Mouse (Mus musculus) embryonic facial prominence, embryonic 10.5 days (tissue): Measurements from ENCODE around the gene Mrto4. TPM values are rescaled to one million over a fixed set of nuclear protein-coding genes. Genes with fewer than 3 reads are reported as not detected.

Experiments used
- DNase-seq: peaks from one replicate; pipeline ENCODE4 v3.0.0-alpha.2; 2017; ENCODE audit warnings: low spot score
- H3K27ac ChIP-seq: fragments of 300-500 bp; sonication (generic); replicated peaks from 2 replicates; pipeline ENCODE4 v1.5.1; 2016; ENCODE audit warnings: mild to moderate bottlenecking
- H3K27me3 ChIP-seq: fragments of 300-500 bp; sonication (generic); replicated peaks from 2 replicates; pipeline ENCODE4 v1.6.1; 2016; ENCODE audit warnings: low read depth, mild to moderate bottlenecking; ENCODE audit not compliant: poor library complexity, severe bottlenecking
- H3K36me3 ChIP-seq: fragments of 300-500 bp; sonication (generic); replicated peaks from 2 replicates; pipeline ENCODE4 v1.6.1; 2016; ENCODE audit warnings: mild to moderate bottlenecking, moderate library complexity
- H3K4me1 ChIP-seq: fragments of 300-500 bp; sonication (generic); 2 replicates; pipeline ENCODE4 v1.6.1; 2016
- H3K4me3 ChIP-seq: fragments of 300-500 bp; sonication (generic); 2 replicates; pipeline ENCODE4 v1.5.1; 2016; ENCODE audit warnings: mild to moderate bottlenecking, moderate library complexity
- H3K9me3 ChIP-seq: fragments of 300-500 bp; sonication (generic); 2 replicates; pipeline ENCODE4 v1.6.1; 2016; ENCODE audit warnings: mild to moderate bottlenecking
- WGBS: fragments of 180-500 bp; shearing (Covaris S2); methylation state at CpG from one replicate; pipeline ENCODE4 v1.1.7; 2016; 5-methylcytosine and 5-hydroxymethylcytosine counted together
- polyA plus RNA-seq: library from polyadenylated mRNA; unstranded; fragments of >200 nt; fragmentation: Nextera tagmentation; extraction: Ambion mirVana; gene quantifications from 2 replicates; pipeline ENCODE4 v1.2.1, GENCODE M21; 2016

Mrto4 gene
- polyA plus RNA-seq, 1 experiment from 2014 or later: 180 TPM

DNA sequence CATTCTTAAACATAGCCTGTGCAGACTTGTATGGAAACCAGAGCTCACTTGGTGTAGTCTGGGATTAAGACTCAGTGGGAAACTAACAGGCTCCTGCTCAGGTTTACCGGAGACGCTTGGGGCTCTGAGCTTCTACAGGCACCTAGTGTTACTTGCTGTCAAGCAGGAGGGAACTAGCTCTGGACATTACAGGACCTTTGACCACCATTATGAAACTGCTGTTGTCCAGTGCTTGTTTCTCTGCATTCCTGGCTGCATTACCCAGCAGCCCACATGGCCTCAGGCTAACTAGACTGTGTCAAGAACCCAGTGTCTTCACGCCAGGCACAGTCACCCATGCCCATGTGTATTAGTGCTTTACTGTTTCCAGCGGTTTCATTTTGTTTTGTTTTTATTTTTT is 20.8 kb upstream of the Mrto4 start:
- Histone ChIP-seq H3K4me1 (no peaks in the 10 kb centered on the region), H3K9me3 (no peaks in the 10 kb centered on the region), H3K4me3 (no peak overlapping the region), H3K36me3 (peaks cover 99% of the 10 kb centered on the region), H3K27ac (no peak overlapping the region), H3K27me3 (no peaks in the 10 kb centered on the region)
- no peak for DNase-seq
- WGBS: 83% methylated on average over 4 of the region's 4 CpGs

DNA sequence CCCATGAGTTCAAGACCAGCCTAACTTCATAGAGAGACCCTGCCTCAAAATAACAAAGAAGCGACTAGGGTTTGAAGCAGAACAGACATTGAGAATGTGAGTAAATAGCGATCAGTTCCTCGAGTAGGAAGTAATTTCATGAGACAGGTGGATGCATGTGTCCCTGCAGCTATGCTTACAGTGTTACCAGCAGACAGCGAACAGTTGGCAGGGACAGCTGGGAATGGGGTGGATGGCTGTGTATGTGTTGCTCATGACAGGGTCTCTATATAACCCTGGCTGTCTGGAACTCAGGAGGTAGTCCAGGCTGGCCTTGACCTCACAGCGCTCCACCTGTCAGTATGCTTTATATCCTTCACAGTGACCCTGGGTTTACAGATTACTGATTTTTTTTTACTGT is 15.7 kb upstream of the Mrto4 start:
- peaks cover 99% of the 10 kb centered on the region for H3K36me3 ChIP-seq

DNA sequence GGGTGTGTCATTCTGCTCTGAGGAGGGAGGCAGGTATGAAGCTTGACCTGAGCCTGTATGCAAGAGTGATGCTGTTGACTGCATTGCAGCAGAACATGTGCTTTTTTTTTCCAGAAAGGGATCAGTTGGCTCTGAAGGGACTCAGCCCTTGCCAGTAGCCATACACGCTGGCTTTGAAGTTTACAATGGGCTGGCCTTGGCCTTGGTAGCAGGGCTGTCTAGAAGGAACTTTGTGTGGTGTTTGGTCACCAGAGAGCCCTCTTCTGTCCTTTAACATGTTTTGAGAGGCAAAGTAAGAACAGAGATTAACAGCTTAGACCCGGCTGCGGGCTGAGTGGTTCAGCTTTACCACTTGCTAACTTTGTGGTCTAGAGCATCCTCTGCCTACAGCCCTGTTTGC is 15.0 kb upstream of the Mrto4 start:
- no peak overlapping the region for H3K27ac ChIP-seq
- no peaks in the 10 kb centered on the region for H3K27me3 ChIP-seq
- H3K4me3 ChIP-seq: no peak overlapping the region
- no peaks in the 10 kb centered on the region for H3K4me1 ChIP-seq
- peaks cover 99% of the 10 kb centered on the region for H3K36me3 ChIP-seq
- no peak for DNase-seq
- no peaks in the 10 kb centered on the region for H3K9me3 ChIP-seq
- 96% methylated on average over 3 of the region's 3 CpGs for WGBS

More for the DNA sequence above, 15.7 kb upstream of the Mrto4 start:
- 95% methylated on average over 5 of the region's 5 CpGs for WGBS
- Histone ChIP-seq H3K4me3 (no peak overlapping the region), H3K4me1 (no peaks in the 10 kb centered on the region), H3K27me3 (no peaks in the 10 kb centered on the region), H3K9me3 (no peaks in the 10 kb centered on the region), H3K27ac (no peak overlapping the region)
- no peak for DNase-seq

DNA sequence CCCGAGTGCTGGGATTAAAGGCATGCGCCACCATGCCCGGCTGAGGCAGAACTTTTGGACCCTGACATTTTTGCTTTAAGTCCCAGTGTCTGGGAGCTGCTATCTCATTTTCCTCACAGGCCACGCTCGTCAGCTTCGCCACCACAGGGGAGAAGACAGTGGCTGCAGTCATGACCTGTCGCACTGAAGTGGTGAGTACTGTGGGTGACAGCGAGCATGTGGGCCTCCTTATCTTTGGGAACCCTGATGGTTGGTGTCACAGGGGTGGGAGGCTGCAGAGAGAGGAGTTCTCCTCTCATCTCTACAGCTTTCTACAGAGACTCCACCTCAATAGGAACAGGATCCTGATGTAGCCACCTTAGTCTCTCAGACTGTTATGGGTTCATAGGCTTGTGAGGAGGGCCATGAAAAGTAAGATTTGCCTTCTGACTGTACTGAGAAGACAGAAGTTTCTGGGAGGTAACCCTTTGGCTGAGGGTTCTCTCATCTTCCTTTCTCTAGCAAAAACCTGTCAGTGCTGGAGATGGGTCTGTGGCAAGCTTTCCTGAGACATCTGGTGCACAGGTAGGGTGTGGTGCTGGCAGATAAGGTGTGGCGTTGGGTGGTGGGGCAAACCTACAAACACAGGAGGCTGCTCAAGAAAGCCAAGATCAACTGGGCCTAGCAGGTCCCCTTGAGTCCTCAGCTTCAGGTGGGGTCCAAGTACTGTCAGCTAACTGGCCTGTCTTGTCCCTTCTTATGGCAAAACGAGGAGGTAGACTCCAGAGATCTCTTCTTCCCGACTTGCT is 8.6 kb upstream of the Mrto4 start:
- no peak overlapping the region for H3K27ac ChIP-seq

DNA sequence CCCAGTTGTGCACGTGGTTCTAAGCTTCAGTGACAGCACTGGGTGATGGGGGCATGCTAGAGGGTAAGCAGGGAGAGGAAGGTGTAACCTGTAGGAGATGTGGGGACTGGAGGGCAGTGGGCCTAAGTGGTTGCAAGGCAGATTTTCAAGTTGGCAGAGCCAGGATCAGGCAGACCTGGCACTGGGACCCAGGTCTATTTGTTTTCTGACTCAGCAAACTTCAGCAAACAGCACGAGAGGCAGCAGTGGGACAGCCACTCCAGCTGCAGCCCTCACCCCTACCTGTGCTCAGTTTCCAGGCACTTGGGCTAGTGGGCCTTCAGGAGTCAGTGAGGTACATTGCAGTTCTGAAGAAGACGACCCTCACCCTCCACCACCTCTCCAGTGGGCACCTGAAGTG is 4.8 kb upstream of the Mrto4 start:
- 93% methylated on average over 3 of the region's 3 CpGs for WGBS
- Histone ChIP-seq H3K27ac (no peak overlapping the region), H3K36me3 (peaks cover 85% of the 10 kb centered on the region), H3K4me3 (no peak overlapping the region), H3K9me3 (no peaks in the 10 kb centered on the region), H3K4me1 (peaks cover 10% of the 10 kb centered on the region), H3K27me3 (no peaks in the 10 kb centered on the region)
- no peak for DNase-seq

More for the DNA sequence above, 8.6 kb upstream of the Mrto4 start:
- DNase-seq: no peak
- no peaks in the 10 kb centered on the region for H3K4me1 ChIP-seq
- H3K27me3 ChIP-seq: no peaks in the 10 kb centered on the region
- H3K36me3 ChIP-seq: peaks cover 100% of the 10 kb centered on the region
- 92% methylated on average over 11 of the region's 11 CpGs for WGBS
- H3K9me3 ChIP-seq: no peaks in the 10 kb centered on the region
- H3K4me3 ChIP-seq: no peak overlapping the region

DNA sequence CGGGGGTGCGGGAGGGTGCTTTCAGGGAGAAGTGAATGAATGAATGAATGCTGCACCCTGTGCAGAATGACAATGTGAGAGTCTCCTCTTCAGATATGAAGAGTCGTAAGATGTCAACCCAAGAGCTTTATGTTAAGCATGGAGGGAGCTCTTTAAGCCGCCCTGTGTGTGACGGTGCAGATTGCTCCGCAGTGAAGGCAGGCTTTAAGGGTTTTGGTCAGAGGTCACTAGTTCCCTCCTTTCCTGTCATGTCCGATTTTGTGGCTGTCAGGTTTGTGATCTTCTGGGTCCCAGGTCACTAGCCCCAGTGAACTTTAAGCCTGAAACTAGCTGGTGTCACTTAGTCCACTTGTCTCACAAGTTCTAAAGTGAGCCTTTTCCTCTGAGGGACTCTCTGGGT is 456 bp upstream of the Mrto4 start:
- Histone ChIP-seq H3K4me3 (peak overlapping the region; percentile 94), H3K36me3 (peaks cover 71% of the 10 kb centered on the region), H3K27ac (peak overlapping the region; percentile 100), H3K27me3 (no peaks in the 10 kb centered on the region), H3K9me3 (no peaks in the 10 kb centered on the region), H3K4me1 (peaks cover 25% of the 10 kb centered on the region)
- no peak for DNase-seq
- 0% methylated on average over 7 of the region's 7 CpGs for WGBS

DNA sequence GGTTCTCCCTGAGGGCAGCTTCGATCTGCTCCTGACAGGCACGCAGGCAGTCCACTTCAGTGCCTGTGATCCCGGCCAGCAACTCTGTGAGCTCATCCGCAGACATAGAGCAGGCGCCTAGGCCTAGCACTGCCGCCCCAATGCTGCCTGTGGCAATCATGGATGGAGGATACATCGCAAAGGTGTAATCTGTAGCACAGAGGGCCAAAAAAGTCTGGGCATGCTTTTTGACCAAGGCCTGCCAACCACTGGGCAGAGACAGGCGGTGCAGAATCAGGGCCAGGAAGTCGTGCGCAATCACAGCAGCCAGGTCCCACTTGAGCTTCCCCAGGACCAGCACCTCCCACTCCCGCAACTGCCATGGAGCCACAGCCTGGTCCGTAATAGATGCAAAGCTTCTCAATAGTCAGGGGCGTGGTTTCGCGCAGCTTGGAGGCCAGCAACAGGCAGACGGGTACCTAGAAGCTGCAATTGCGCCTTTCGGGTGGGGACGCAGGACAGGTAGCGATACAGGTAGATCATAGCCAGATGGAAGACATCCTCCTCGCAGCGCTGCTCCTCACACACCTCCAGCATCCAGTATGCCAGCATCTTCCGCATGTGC is 6.9 kb downstream of the Mrto4 start:
- WGBS: 76% methylated on average over 23 of the region's 23 CpGs

DNA sequence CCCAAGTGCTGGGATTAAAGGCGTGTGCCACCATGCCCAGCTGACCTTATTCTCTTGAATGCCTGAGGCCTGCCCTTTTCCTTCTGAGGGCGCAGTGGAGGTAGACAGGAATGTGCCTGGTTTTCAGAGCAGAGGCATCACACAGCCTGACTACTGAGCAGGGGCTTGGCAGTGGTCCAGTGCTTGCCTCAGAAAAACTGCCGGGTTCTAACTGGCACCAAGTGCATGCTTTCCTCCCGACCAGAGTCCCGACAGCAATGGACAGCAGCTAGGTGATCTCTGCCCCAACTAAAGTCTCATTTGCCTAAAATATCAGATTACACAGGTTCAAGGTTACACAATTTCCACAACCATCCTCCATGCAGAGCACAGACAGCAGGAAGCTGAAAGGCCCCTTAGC is 8.7 kb downstream of the Mrto4 start:
- WGBS: 81% methylated on average over 5 of the region's 5 CpGs
- no peak for DNase-seq
- no peak overlapping the region for H3K4me3 ChIP-seq
- H3K27me3 ChIP-seq: no peaks in the 10 kb centered on the region
- H3K4me1 ChIP-seq: no peaks in the 10 kb centered on the region
- no peak overlapping the region for H3K27ac ChIP-seq
- peaks cover 51% of the 10 kb centered on the region for H3K36me3 ChIP-seq
- no peaks in the 10 kb centered on the region for H3K9me3 ChIP-seq

More for the DNA sequence above, 6.9 kb downstream of the Mrto4 start:
- Histone ChIP-seq H3K4me3 (no peak overlapping the region), H3K27me3 (no peaks in the 10 kb centered on the region), H3K27ac (no peak overlapping the region), H3K36me3 (peaks cover 69% of the 10 kb centered on the region), H3K4me1 (peaks cover 3% of the 10 kb centered on the region), H3K9me3 (no peaks in the 10 kb centered on the region)
- DNase-seq: no peak

DNA sequence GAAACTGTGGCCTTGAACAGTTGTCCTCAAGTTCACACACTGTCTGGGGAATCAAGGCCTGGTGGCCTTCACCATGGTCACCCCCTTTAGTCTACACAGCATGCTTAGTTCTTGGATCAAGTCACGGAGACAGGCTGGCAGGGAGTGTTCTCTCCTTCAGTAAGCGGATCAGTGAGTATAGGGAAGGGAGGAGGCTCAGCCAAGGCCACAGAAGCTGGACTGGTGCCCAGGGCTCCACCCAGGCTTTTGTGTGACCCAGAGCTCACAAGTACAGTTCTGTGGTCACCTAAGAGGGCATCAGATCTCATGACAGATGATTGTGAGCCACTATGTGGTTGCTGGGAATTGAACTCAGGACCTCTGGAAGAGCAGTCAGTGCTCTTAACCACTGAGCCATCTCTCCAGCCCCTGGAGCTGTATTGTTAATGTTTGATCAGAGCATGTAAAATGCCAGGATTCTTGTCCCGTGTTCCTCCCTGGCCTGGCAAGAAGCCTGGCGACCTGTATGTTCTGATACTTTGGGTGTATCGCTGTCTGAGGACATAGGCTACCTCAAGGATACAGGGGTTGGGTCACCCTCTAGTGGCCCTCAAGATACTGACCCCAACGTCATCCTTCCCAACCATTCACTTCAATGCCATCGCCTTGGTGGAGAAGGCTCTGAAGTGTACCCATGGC is 10.7 kb downstream of the Mrto4 start:
- Histone ChIP-seq H3K9me3 (no peaks in the 10 kb centered on the region), H3K36me3 (peaks cover 31% of the 10 kb centered on the region), H3K4me3 (no peak overlapping the region), H3K27me3 (peaks cover 20% of the 10 kb centered on the region), H3K4me1 (peaks cover 6% of the 10 kb centered on the region; the same call in 1 of the 2 replicates), H3K27ac (no peak overlapping the region)
- DNase-seq: no peak
- WGBS: 84% methylated on average over 7 of the region's 7 CpGs

DNA sequence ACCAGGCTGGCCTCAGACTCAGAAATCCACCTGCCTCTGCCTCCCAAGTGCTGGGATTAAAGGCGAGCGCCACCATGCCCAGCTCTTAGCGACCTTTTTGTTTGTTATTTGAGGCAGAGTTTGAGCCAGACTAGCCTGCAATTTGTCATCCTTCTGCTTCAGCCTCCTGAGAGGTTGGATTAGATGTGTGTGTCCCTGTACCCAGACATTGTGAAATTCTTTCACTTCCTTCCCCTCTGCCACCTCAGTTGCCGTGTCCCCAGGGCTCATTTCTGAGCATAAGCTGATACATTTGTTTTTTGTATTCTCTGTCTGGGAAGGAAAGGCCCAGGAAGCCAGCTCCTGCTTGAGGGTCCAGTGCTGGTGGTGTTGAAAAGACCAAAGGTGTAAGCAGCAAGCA is 11.5 kb downstream of the Mrto4 start:
- H3K27ac ChIP-seq: no peak overlapping the region
- no peak for DNase-seq
- H3K36me3 ChIP-seq: peaks cover 23% of the 10 kb centered on the region
- peaks cover 7% of the 10 kb centered on the region; the same call in 1 of the 2 replicates for H3K4me1 ChIP-seq
- H3K4me3 ChIP-seq: no peak overlapping the region
- H3K27me3 ChIP-seq: peaks cover 21% of the 10 kb centered on the region
- WGBS: 88% methylated on average over 4 of the region's 4 CpGs
- no peaks in the 10 kb centered on the region for H3K9me3 ChIP-seq

DNA sequence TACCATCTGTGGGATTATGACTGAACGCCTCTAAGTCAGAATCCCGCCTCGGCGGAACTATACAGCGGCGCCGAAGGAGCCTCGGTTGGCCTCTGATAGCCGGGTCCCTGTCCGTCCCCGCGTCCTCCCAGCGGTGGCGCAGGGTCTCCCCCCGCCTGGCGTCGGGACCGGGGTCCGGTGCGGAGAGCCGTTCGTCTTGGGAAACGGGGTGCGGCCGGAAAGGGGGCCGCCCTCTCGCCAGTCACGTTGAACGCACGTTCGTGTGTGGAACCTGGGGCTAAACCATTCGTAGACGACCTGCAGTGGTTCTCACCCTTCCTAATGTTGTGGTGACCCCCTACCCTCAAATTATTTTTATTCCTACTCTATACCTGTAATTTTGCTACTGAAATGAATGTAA is 14.2 kb downstream of the Mrto4 start:
- Histone ChIP-seq H3K9me3 (no peaks in the 10 kb centered on the region), H3K27ac (no peak overlapping the region), H3K27me3 (peaks cover 28% of the 10 kb centered on the region), H3K36me3 (no peaks in the 10 kb centered on the region), H3K4me1 (peaks cover 7% of the 10 kb centered on the region; the same call in 1 of the 2 replicates), H3K4me3 (no peak overlapping the region)
- no peak for DNase-seq
- WGBS: 56% methylated on average over 33 of the region's 33 CpGs

DNA sequence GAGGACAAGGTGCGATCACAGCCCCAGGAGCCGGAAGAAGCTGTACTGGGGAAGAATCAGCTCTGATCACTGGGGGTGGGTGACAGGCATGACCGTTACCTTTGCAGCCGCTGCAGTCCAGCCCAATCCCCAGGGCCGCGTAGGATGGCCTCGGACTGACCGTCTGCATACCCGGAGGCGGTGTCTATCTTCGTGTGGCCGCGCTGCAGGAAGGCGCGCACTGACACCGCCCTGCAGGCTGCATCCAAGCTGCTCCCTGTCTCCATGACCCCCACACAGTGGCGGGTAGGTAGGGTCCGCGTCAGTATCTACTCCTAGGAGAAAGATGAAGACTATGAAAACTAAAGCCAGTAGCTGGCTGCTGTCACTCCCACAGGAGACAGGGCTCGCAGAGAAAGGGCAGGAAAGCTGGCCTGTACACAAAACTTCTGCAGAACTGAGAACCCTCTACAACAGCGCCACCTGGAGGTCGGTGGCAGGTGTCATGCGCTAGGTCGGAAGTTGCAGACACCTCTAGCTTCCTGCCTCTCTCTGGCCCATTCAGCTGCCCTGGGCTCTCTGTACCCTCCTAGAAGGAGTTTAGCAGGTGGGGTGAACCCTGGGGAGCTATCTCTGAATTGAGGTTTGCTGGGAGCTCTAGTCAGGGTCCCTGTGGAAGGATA is 15.4 kb downstream of the Mrto4 start:
- peak overlapping the region; percentile 42 for H3K4me3 ChIP-seq

More for the DNA sequence above, 15.4 kb downstream of the Mrto4 start:
- H3K4me1 ChIP-seq: peaks cover 7% of the 10 kb centered on the region; the same call in 1 of the 2 replicates
- peaks cover 33% of the 10 kb centered on the region for H3K27me3 ChIP-seq
- DNase-seq: peak; percentile 84
- WGBS: 27% methylated on average over 24 of the region's 24 CpGs
- no peaks in the 10 kb centered on the region for H3K9me3 ChIP-seq
- no peak overlapping the region; the same call in 1 of the 2 replicates for H3K27ac ChIP-seq
- no peaks in the 10 kb centered on the region for H3K36me3 ChIP-seq
